Mouse (Mus musculus): ENCODE measurements at regions not wholly inside any gene's neighbourhood (a gene's known extent, or its start where the extent isn't known, plus 50 kb on each side); places are given as distances from the start of the nearest gene placed in this dataset.

DNA sequence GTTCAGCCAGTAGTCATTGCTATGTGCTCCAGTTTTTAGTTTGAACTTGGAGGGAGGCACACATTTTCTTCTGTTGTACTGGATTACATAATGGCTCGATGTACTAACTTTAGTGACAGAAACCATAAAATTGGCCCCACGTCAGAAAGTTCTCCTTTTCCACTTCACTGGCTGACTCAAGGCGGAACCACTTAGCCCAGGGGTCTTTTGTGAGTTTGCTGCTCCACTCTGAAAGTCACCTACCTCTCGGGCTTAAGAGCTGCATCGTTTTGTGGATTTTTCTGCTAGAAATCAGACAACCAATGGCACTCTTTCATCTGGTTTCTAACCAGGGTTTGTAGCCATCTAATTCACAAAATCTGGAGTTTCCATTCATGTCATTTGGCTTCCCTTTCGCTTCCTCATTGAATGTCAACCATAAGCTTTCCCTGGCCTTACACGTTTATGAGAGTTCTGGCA lies 304.8 kb upstream of the Cited2 start:
- no peak for TF ChIP-seq GATA1 (IDR thresholded peaks at IDR 0.05; ENCODE audit: borderline replicate concordance, low read length)
- no peak for TF ChIP-seq FLI1 (IDR thresholded peaks at IDR 0.05; ENCODE audit: low read length)

Measured in megakaryocyte, embryonic 14.5 days (primary cell).